Mouse (Mus musculus) liver, adult 2 months (tissue): Measurements from ENCODE around the gene Apba2. TPM values are rescaled to one million over a fixed set of nuclear protein-coding genes. Genes with fewer than 3 reads are reported as not detected.

Source experiments
- DNase-seq: peaks from one replicate; pipeline ENCODE4 v3.0.0-alpha.2; 2011; ENCODE audit warnings: low read depth, low spot score; ENCODE audit errors: extremely low read depth
- H3K27ac ChIP-seq: fragments of 200-500 bp; replicated peaks from 2 replicates; pipeline ENCODE4 v1.5.1; 2012; ENCODE audit warnings: low read depth, mild to moderate bottlenecking, control low read depth, inconsistent platforms, low read length; ENCODE audit not compliant: insufficient read depth
- H3K27me3 ChIP-seq: fragments of 200-500 bp; 2 replicates; pipeline ENCODE4 v1.6.1; 2012; ENCODE audit warnings: mild to moderate bottlenecking, moderate library complexity, low read length, inconsistent platforms; ENCODE audit not compliant: control insufficient read depth, insufficient read depth
- H3K36me3 ChIP-seq: fragments of 200-500 bp; 2 replicates; pipeline ENCODE4 v1.6.1; 2012; ENCODE audit warnings: low read length, inconsistent platforms; ENCODE audit not compliant: control insufficient read depth, insufficient read depth
- H3K4me1 ChIP-seq: fragments of 200-500 bp; 2 replicates; pipeline ENCODE4 v1.6.1; 2011; ENCODE audit warnings: low read length; ENCODE audit not compliant: control insufficient read depth, insufficient read depth
- H3K4me3 ChIP-seq: fragments of 200-500 bp; 2 replicates; pipeline ENCODE4 v1.5.1; 2011; ENCODE audit warnings: low read depth, mild to moderate bottlenecking, control low read depth, low read length, moderate library complexity; ENCODE audit not compliant: insufficient read depth
- H3K79me2 ChIP-seq: fragments of 200-500 bp; 2 replicates; pipeline ENCODE4 v1.6.1; 2012; ENCODE audit warnings: inconsistent platforms, mild to moderate bottlenecking, low read length, moderate library complexity; ENCODE audit not compliant: control insufficient read depth, insufficient read depth
- H3K9ac ChIP-seq: fragments of 200-500 bp; 2 replicates; pipeline ENCODE4 v1.6.1; 2012; ENCODE audit warnings: low read depth, mild to moderate bottlenecking, control low read depth, inconsistent platforms, low read length
- CTCF ChIP-seq: fragments of 200-500 bp; IDR thresholded peaks from 2 replicates; pipeline ENCODE4 v1.5.1; 2011; ENCODE audit warnings: low read depth, low read length, control low read depth
- POLR2A ChIP-seq: fragments of 200-500 bp; IDR thresholded peaks from 2 replicates; pipeline ENCODE4 v1.6.1; 2011; ENCODE audit warnings: low read length, control low read depth; ENCODE audit not compliant: insufficient read depth; ENCODE audit errors: extremely low read depth
- WGBS: fragments of 180-500 bp; shearing (Covaris S2); methylation state at CpG from one replicate; pipeline ENCODE4 v1.1.7; 2018; 5-methylcytosine and 5-hydroxymethylcytosine counted together
- polyA plus RNA-seq: library from polyadenylated mRNA; depleted of rRNA; stranded (reverse); fragments of >200 nt; gene quantifications from 2 replicates; pipeline ENCODE4 v1.2.3, GENCODE M21; 2012
- total RNA-seq: library from RNA; depleted of rRNA; stranded (reverse); fragments of >200 nt; gene quantifications from 2 replicates; pipeline ENCODE4 v1.2.3, GENCODE M21; 2014

Gene Apba2
- total and polyA plus RNA-seq, 2 experiments = 0.11 TPM; not detected in 1

- no peaks in the 10 kb centered on the region for H3K4me1 ChIP-seq
- TF ChIP-seq CTCF (0 out of 2 replicates have a peak, but pooled peaks have one; percentile 13), POLR2A (no peak)
- WGBS = 88% methylated on average over 13 of the region's 13 CpGs
- no peak overlapping the region for H3K4me3 ChIP-seq
- H3K27ac ChIP-seq = no peak overlapping the region
- no peak for DNase-seq
- no peaks in the 10 kb centered on the region for H3K27me3 ChIP-seq
- no peaks in the 10 kb centered on the region for H3K36me3 ChIP-seq
- no peak overlapping the region for H3K9ac ChIP-seq
- H3K79me2 ChIP-seq = no peaks in the 10 kb centered on the region
These were observed 208.2 kb downstream of the Apba2 start for GRCm38 (mm10) chr7:64709520-64710262.

- Histone ChIP-seq H3K36me3 (no peaks in the 10 kb centered on the region), H3K9ac (no peak overlapping the region), H3K27me3 (no peaks in the 10 kb centered on the region), H3K27ac (no peak overlapping the region), H3K79me2 (no peaks in the 10 kb centered on the region), H3K4me3 (no peak overlapping the region), H3K4me1 (no peaks in the 10 kb centered on the region)
- TF ChIP-seq POLR2A (no peak), CTCF (no peak)
- DNase-seq = no peak
- WGBS = 83% methylated on average over 2 of the region's 2 CpGs
These were observed 214.8 kb downstream of the Apba2 start for GRCm38 (mm10) chr7:64716286-64716685.

- TF ChIP-seq CTCF (no peak), POLR2A (no peak)
- no peaks in the 10 kb centered on the region for H3K27me3 ChIP-seq
- WGBS = 85% methylated on average over 3 of the region's 3 CpGs
- no peaks in the 10 kb centered on the region for H3K36me3 ChIP-seq
- H3K27ac ChIP-seq = no peak overlapping the region
- H3K9ac ChIP-seq = no peak overlapping the region
- no peak overlapping the region for H3K4me3 ChIP-seq
- no peaks in the 10 kb centered on the region for H3K79me2 ChIP-seq
- DNase-seq = no peak
- H3K4me1 ChIP-seq = no peaks in the 10 kb centered on the region
These were observed 221.8 kb downstream of the Apba2 start for GRCm38 (mm10) chr7:64723313-64723712.

GRCm38 (mm10) chr7:64724409-64724808, 222.9 kb downstream of the Apba2 start:
- Histone ChIP-seq H3K27me3 (no peaks in the 10 kb centered on the region), H3K4me1 (no peaks in the 10 kb centered on the region), H3K36me3 (no peaks in the 10 kb centered on the region), H3K27ac (no peak overlapping the region), H3K79me2 (no peaks in the 10 kb centered on the region), H3K4me3 (no peak overlapping the region), H3K9ac (no peak overlapping the region)
- 97% methylated on average over 1 of the region's 1 CpGs for WGBS
- TF ChIP-seq CTCF = no peak
- no peak for TF ChIP-seq POLR2A
- DNase-seq = no peak

- Histone ChIP-seq H3K4me1 (no peaks in the 10 kb centered on the region), H3K27me3 (no peaks in the 10 kb centered on the region), H3K4me3 (no peak overlapping the region), H3K79me2 (no peaks in the 10 kb centered on the region), H3K36me3 (no peaks in the 10 kb centered on the region), H3K27ac (no peak overlapping the region), H3K9ac (no peak overlapping the region)
- DNase-seq = peak; percentile 29
- TF ChIP-seq CTCF = no peak
- 78% methylated on average over 6 of the region's 6 CpGs for WGBS
These were observed 224.6 kb downstream of the Apba2 start for GRCm38 (mm10) chr7:64725967-64726695.

GRCm38 (mm10) chr7:64728181-64728591, 226.7 kb downstream of the Apba2 start:
- Histone ChIP-seq H3K9ac (no peak overlapping the region), H3K79me2 (no peaks in the 10 kb centered on the region), H3K36me3 (no peaks in the 10 kb centered on the region), H3K4me1 (no peaks in the 10 kb centered on the region), H3K27ac (no peak overlapping the region), H3K27me3 (no peaks in the 10 kb centered on the region), H3K4me3 (no peak overlapping the region)
- 77% methylated on average over 5 of the region's 5 CpGs for whole genome bisulfite sequencing
- no peak for DNase-seq
- TF ChIP-seq CTCF = no peak
- no peak for TF ChIP-seq POLR2A
